Mouse (Mus musculus) megakaryocyte, embryonic 14.5 days (primary cell): ENCODE measurements around the gene Tnfrsf13b.

Experiments
- FLI1 ChIP-seq: IDR thresholded peaks from 2 replicates; pipeline ENCODE4 v1.6.1; 2012; ENCODE audit warnings: low read length, inconsistent platforms, mixed read lengths
- GATA1 ChIP-seq: IDR thresholded peaks from 3 replicates; pipeline ENCODE4 v1.6.1; 2012; ENCODE audit warnings: mixed read lengths, low read length, inconsistent platforms, borderline replicate concordance

DNA sequence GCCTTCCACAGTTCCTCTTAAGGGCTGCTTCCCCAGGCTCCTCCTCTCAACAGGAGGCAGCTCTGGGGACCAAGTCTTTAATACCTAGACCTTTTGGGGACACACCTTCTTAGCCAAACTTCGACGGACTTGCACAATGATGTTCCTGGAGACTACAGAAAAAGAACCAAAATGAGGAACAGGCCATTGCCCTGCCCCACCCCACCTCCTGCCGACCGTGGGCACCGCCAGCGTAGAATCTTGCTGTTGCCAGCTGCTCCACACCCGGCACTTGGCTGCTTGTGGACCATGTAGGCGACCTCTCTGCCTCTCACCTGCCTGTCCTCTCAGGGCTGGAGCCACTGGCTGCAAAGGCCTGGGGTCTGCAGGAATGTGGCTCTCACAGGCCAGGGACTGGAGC lies 10.3 kb upstream of the Tnfrsf13b start:
- no peak for TF ChIP-seq GATA1
- TF ChIP-seq FLI1, result no peak
